Mouse (Mus musculus): Measurements from ENCODE around the gene Rreb1. TPM values are rescaled to one million over a fixed set of nuclear protein-coding genes. Genes with fewer than 3 reads are reported as not detected.

Gene Rreb1
- polyA plus RNA-seq, 1 experiment, result 31.5 TPM

DNA sequence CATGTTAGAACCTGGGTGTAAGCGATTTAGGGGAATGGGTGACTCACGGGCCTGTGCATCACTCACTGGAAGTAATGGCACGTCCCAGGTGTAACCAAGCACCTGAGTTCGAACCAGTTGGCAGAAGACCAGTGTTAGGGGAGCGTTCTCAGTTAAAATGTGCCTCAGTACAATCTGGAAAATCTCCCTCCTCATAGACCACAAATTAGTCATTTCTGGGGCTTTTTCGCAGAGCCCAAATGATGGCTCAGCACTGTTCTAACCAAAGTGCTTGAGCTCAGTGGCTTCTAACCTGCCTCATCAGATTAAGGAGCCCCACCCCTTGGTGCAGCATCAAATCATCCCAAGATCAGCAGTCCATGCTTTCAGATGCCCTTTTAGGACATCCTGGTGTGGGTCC lies 5.5 kb downstream of the Rreb1 start:
- Histone ChIP-seq H3K4me3 (ENCODE audit: low read depth, low read length) (no peak overlapping the region), H3K27ac (ENCODE audit: insufficient read depth, low read length) (no peak overlapping the region), H3K9me3 (replicated peaks; ENCODE audit: control insufficient read depth, insufficient read depth, low read length, poor library complexity, severe bottlenecking) (no peaks in the 10 kb centered on the region), H3K9ac (ENCODE audit: low read depth, poor library complexity, severe bottlenecking) (no peak overlapping the region), H3K4me1 (ENCODE audit: control insufficient read depth, insufficient read depth, low read length) (no peaks in the 10 kb centered on the region), H3K27me3 (ENCODE audit: control insufficient read depth, insufficient read depth, low read length, poor library complexity, severe bottlenecking) (no peaks in the 10 kb centered on the region; the same call in 1 of the 2 replicates), H3K36me3 (ENCODE audit: control insufficient read depth, insufficient read depth, low read length, poor library complexity, severe bottlenecking) (no peaks in the 10 kb centered on the region)
- TF ChIP-seq POLR2A (IDR thresholded peaks at IDR 0.05; ENCODE audit: insufficient read depth, low read length) (no peak), CTCF (IDR thresholded peaks at IDR 0.05; ENCODE audit: low read depth, low read length) (no peak), EP300 (IDR thresholded peaks at IDR 0.05; ENCODE audit: insufficient read depth, low read depth, low read length) (no peak)

DNA sequence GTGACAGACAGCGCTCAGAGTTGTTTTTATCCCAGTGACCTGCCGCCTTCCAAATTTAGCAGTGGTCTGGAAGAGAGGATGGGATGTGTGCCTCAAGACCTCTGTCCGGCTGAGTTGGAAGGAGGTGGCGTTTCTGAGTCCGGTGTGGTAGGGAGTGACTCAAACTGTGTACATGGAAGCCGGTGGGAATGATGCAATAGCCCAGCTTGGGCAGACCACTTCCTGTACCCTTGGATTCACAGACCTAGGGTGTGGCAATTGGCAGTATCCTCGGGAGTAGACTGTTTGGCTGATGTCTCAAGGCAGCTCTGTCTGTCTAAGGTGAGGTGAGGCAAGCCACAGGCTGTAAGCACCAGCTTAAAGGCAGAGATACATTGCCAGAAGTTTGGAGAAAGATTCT lies 6.0 kb downstream of the Rreb1 start:
- no peaks in the 10 kb centered on the region for H3K9me3 ChIP-seq (replicated peaks; ENCODE audit: control insufficient read depth, insufficient read depth, low read length, poor library complexity, severe bottlenecking)
- H3K4me1 ChIP-seq (ENCODE audit: control insufficient read depth, insufficient read depth, low read length), result no peaks in the 10 kb centered on the region
- H3K36me3 ChIP-seq (ENCODE audit: control insufficient read depth, insufficient read depth, low read length, poor library complexity, severe bottlenecking), result no peaks in the 10 kb centered on the region
- no peaks in the 10 kb centered on the region; the same call in 1 of the 2 replicates for H3K27me3 ChIP-seq (ENCODE audit: control insufficient read depth, insufficient read depth, low read length, poor library complexity, severe bottlenecking)
- H3K27ac ChIP-seq (ENCODE audit: insufficient read depth, low read length), result no peak overlapping the region
- no peak for TF ChIP-seq EP300 (IDR thresholded peaks at IDR 0.05; ENCODE audit: insufficient read depth, low read depth, low read length)
- no peak for TF ChIP-seq POLR2A (IDR thresholded peaks at IDR 0.05; ENCODE audit: insufficient read depth, low read length)
- no peak for TF ChIP-seq CTCF (IDR thresholded peaks at IDR 0.05; ENCODE audit: low read depth, low read length)
- no peak overlapping the region for H3K4me3 ChIP-seq (ENCODE audit: low read depth, low read length)
- no peak overlapping the region for H3K9ac ChIP-seq (ENCODE audit: low read depth, poor library complexity, severe bottlenecking)

DNA sequence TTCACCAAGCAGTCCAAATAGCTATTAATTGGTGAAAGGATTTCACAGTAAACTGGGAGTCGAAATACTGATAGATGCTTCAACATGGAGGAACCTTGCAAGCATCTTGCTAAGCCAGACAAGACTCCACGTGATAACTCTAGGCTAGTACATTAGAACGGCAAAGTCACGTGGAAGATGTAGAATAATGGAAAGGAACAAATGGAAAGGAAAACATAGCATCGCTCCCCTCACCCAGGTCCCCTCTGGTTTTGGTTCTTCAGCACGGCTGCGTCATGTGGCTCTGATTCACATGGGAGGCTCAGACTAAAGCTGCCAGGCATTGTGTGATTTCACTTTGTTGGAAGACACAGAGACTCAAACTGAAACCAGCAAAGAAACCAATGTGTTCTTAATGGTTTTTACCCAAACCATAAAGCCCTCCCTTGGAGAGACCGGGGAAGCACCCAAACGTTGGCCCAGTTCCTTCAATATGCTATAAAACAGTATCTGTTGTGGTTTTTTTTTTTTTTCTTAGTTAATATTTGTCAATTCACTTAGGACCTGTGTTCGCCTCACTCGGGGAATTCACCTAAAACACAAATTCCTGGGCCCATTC lies 14.6 kb downstream of the Rreb1 start:
- Histone ChIP-seq H3K36me3 (ENCODE audit: control insufficient read depth, insufficient read depth, low read length, poor library complexity, severe bottlenecking) (no peaks in the 10 kb centered on the region), H3K27me3 (ENCODE audit: control insufficient read depth, insufficient read depth, low read length, poor library complexity, severe bottlenecking) (no peaks in the 10 kb centered on the region), H3K27ac (ENCODE audit: insufficient read depth, low read length) (no peak overlapping the region), H3K9ac (ENCODE audit: low read depth, poor library complexity, severe bottlenecking) (no peak overlapping the region), H3K9me3 (replicated peaks; ENCODE audit: control insufficient read depth, insufficient read depth, low read length, poor library complexity, severe bottlenecking) (no peaks in the 10 kb centered on the region), H3K4me1 (ENCODE audit: control insufficient read depth, insufficient read depth, low read length) (no peaks in the 10 kb centered on the region), H3K4me3 (ENCODE audit: low read depth, low read length) (no peak overlapping the region)
- TF ChIP-seq POLR2A (IDR thresholded peaks at IDR 0.05; ENCODE audit: insufficient read depth, low read length), result no peak
- TF ChIP-seq CTCF (IDR thresholded peaks at IDR 0.05; ENCODE audit: low read depth, low read length), result no peak
- TF ChIP-seq EP300 (IDR thresholded peaks at IDR 0.05; ENCODE audit: insufficient read depth, low read depth, low read length), result no peak

DNA sequence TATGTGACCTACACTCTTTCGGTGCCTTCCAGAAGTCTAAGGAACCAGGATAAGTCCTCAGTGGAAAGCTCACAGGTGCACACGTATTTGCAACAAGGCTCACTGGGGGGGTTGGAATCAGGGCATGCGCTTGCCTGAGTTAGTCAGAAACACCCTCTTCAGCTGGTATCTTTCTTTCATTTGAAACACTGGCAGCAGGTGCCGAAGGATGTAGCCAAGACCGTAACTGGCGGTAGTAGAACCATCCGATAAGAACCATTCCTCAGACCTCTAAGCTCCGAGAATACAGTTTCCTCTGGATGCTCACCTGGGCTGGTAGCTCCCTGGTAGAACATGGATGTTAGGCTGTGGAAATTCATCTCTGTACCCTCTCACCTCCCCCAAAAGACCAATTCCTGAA lies 20.6 kb downstream of the Rreb1 start:
- Histone ChIP-seq H3K9ac (ENCODE audit: low read depth, poor library complexity, severe bottlenecking) (no peak overlapping the region), H3K4me1 (ENCODE audit: control insufficient read depth, insufficient read depth, low read length) (peaks cover 4% of the 10 kb centered on the region), H3K4me3 (ENCODE audit: low read depth, low read length) (no peak overlapping the region), H3K27me3 (ENCODE audit: control insufficient read depth, insufficient read depth, low read length, poor library complexity, severe bottlenecking) (no peaks in the 10 kb centered on the region), H3K27ac (ENCODE audit: insufficient read depth, low read length) (no peak overlapping the region), H3K36me3 (ENCODE audit: control insufficient read depth, insufficient read depth, low read length, poor library complexity, severe bottlenecking) (no peaks in the 10 kb centered on the region), H3K9me3 (replicated peaks; ENCODE audit: control insufficient read depth, insufficient read depth, low read length, poor library complexity, severe bottlenecking) (no peaks in the 10 kb centered on the region)
- TF ChIP-seq CTCF (IDR thresholded peaks at IDR 0.05; ENCODE audit: low read depth, low read length), result no peak
- no peak for TF ChIP-seq EP300 (IDR thresholded peaks at IDR 0.05; ENCODE audit: insufficient read depth, low read depth, low read length)
- no peak for TF ChIP-seq POLR2A (IDR thresholded peaks at IDR 0.05; ENCODE audit: insufficient read depth, low read length)

GRCm38 (mm10) chr13:37799413-37799812 lies 21.2 kb downstream of the Rreb1 start:
- Histone ChIP-seq H3K27me3 (ENCODE audit: control insufficient read depth, insufficient read depth, low read length, poor library complexity, severe bottlenecking) (no peaks in the 10 kb centered on the region), H3K4me1 (ENCODE audit: control insufficient read depth, insufficient read depth, low read length) (peaks cover 4% of the 10 kb centered on the region), H3K36me3 (ENCODE audit: control insufficient read depth, insufficient read depth, low read length, poor library complexity, severe bottlenecking) (no peaks in the 10 kb centered on the region), H3K9me3 (replicated peaks; ENCODE audit: control insufficient read depth, insufficient read depth, low read length, poor library complexity, severe bottlenecking) (no peaks in the 10 kb centered on the region), H3K27ac (ENCODE audit: insufficient read depth, low read length) (no peak overlapping the region), H3K4me3 (ENCODE audit: low read depth, low read length) (no peak overlapping the region), H3K9ac (ENCODE audit: low read depth, poor library complexity, severe bottlenecking) (no peak overlapping the region)
- TF ChIP-seq EP300 (IDR thresholded peaks at IDR 0.05; ENCODE audit: insufficient read depth, low read depth, low read length) (no peak), CTCF (IDR thresholded peaks at IDR 0.05; ENCODE audit: low read depth, low read length) (no peak), POLR2A (IDR thresholded peaks at IDR 0.05; ENCODE audit: insufficient read depth, low read length) (no peak)

- H3K36me3 ChIP-seq (ENCODE audit: control insufficient read depth, insufficient read depth, low read length, poor library complexity, severe bottlenecking), result no peaks in the 10 kb centered on the region
Observed at GRCm38 (mm10) chr13:37801101-37802075, 23.2 kb downstream of the Rreb1 start.

More at GRCm38 (mm10) chr13:37801101-37802075, 23.2 kb downstream of the Rreb1 start:
- Histone ChIP-seq H3K4me1 (ENCODE audit: control insufficient read depth, insufficient read depth, low read length) (peaks cover 4% of the 10 kb centered on the region), H3K9me3 (replicated peaks; ENCODE audit: control insufficient read depth, insufficient read depth, low read length, poor library complexity, severe bottlenecking) (no peaks in the 10 kb centered on the region), H3K27me3 (ENCODE audit: control insufficient read depth, insufficient read depth, low read length, poor library complexity, severe bottlenecking) (no peaks in the 10 kb centered on the region), H3K27ac (ENCODE audit: insufficient read depth, low read length) (no peak overlapping the region), H3K4me3 (ENCODE audit: low read depth, low read length) (no peak overlapping the region), H3K9ac (ENCODE audit: low read depth, poor library complexity, severe bottlenecking) (no peak overlapping the region)
- TF ChIP-seq POLR2A (IDR thresholded peaks at IDR 0.05; ENCODE audit: insufficient read depth, low read length), result no peak
- no peak for TF ChIP-seq CTCF (IDR thresholded peaks at IDR 0.05; ENCODE audit: low read depth, low read length)
- TF ChIP-seq EP300 (IDR thresholded peaks at IDR 0.05; ENCODE audit: insufficient read depth, low read depth, low read length), result no peak

All from ES-Bruce4 (cell line).